Mouse (Mus musculus) testis, postnatal 14 days (tissue): ENCODE data around the gene Atp11c.

Experiments
- DNase-seq: peaks from one replicate; pipeline ENCODE4 v3.0.0; 2021; ENCODE audit warnings: low spot score

Atp11c gene

GRCm38 (mm10) chrX:60592598-60592997, at the start of gene Atp11c:
Gene Atp11c, minus strand, starts transcription at chrX:60592698.
- no peak for DNase-seq

GRCm38 (mm10) chrX:60609202-60609601, 16.7 kb upstream of the Atp11c start:
- DNase-seq, result no peak

- DNase-seq, result no peak
These were observed 22.0 kb downstream of the Atp11c start for GRCm38 (mm10) chrX:60570539-60570938.

GRCm38 (mm10) chrX:60569047-60569446, 23.5 kb downstream of the Atp11c start:
- no peak for DNase-seq

- no peak for DNase-seq
These were observed 37.3 kb downstream of the Atp11c start for GRCm38 (mm10) chrX:60555242-60555641.

- peak; percentile 60 for DNase-seq
These were observed 44.8 kb downstream of the Atp11c start for GRCm38 (mm10) chrX:60547444-60548304.

GRCm38 (mm10) chrX:60547098-60547443, 45.4 kb downstream of the Atp11c start:
- no peak for DNase-seq

- DNase-seq, result no peak
These were observed 46.6 kb downstream of the Atp11c start for GRCm38 (mm10) chrX:60545906-60546305.

GRCm38 (mm10) chrX:60545444-60545843, 47.1 kb downstream of the Atp11c start:
- no peak for DNase-seq

GRCm38 (mm10) chrX:60544098-60544497, 48.4 kb downstream of the Atp11c start:
- no peak for DNase-seq

- DNase-seq, result no peak
These were observed 49.6 kb downstream of the Atp11c start for GRCm38 (mm10) chrX:60542901-60543300.

GRCm38 (mm10) chrX:60539149-60539548, 53.3 kb downstream of the Atp11c start, which contains the start of gene Gm7073:
Gene Gm7073, minus strand, starts transcription at chrX:60539249.
- no peak for DNase-seq

- peak; percentile 3 for DNase-seq
These were observed 88.5 kb downstream of the Atp11c start for GRCm38 (mm10) chrX:60503995-60504394.

- no peak for DNase-seq
These were observed 94.7 kb downstream of the Atp11c start for GRCm38 (mm10) chrX:60497750-60498149.

GRCm38 (mm10) chrX:60495308-60495707, 97.2 kb downstream of the Atp11c start:
- DNase-seq, result no peak

- no peak for DNase-seq
These were observed 128.7 kb downstream of the Atp11c start for GRCm38 (mm10) chrX:60463786-60464185.

GRCm38 (mm10) chrX:60414563-60415111, 177.9 kb downstream of the Atp11c start:
- DNase-seq, result no peak

- no peak for DNase-seq
These were observed 186.8 kb downstream of the Atp11c start for GRCm38 (mm10) chrX:60405681-60406080.

- peak; percentile 87 for DNase-seq
These were observed 187.8 kb downstream of the Atp11c start for GRCm38 (mm10) chrX:60404668-60405044.

GRCm38 (mm10) chrX:60403764-60404667, 188.5 kb downstream of the Atp11c start:
- DNase-seq, result peak; percentile 70

GRCm38 (mm10) chrX:60403062-60403763, 189.3 kb downstream of the Atp11c start:
- peak; percentile 17 for DNase-seq

GRCm38 (mm10) chrX:60394292-60394691, 198.2 kb downstream of the Atp11c start:
- no peak for DNase-seq
